Mouse (Mus musculus): ENCODE measurements around the gene F830045P16Rik. TPM values are rescaled to one million over a fixed set of nuclear protein-coding genes. Genes with fewer than 3 reads are reported as not detected.

The F830045P16Rik gene
- not detected in 2 replicates for polyA plus RNA-seq (2012; ENCODE audit: low replicate concordance)

GRCm38 (mm10) chr2:129536377-129536776 is at the start of gene F830045P16Rik:
TSS of gene F830045P16Rik (minus strand) at chr2:129536602.

Other genes with a start within 250 kb of the F830045P16Rik start
- 7.2 and 10.9 TPM in 2 replicates for gene Ckap2l, start 239.4 kb downstream of the F830045P16Rik start, polyA plus RNA-seq (2012; ENCODE audit: low replicate concordance)
- gene Il1a, start 226.6 kb downstream of the F830045P16Rik start, polyA plus RNA-seq (2012; ENCODE audit: low replicate concordance) = 0.09 and 0.34 TPM in 2 replicates
- gene Il1b, start 165.5 kb downstream of the F830045P16Rik start, polyA plus RNA-seq (2012; ENCODE audit: low replicate concordance) = 6.3 and 12.8 TPM in 2 replicates
- 120 and 165 TPM in 2 replicates for gene Sirpa, start 56.2 kb upstream of the F830045P16Rik start, polyA plus RNA-seq (2012; ENCODE audit: low replicate concordance)
- gene Pdyn, start 163.2 kb upstream of the F830045P16Rik start, polyA plus RNA-seq (2012; ENCODE audit: low replicate concordance) = not detected in 2 replicates

Measured in hematopoietic multipotent progenitor cell, adult 10-12 weeks (in vitro differentiated cells).